Mouse (Mus musculus): ENCODE measurements around the gene Patz1. TPM values are rescaled to one million over a fixed set of nuclear protein-coding genes. Genes with fewer than 3 reads are reported as not detected.

Patz1 gene
- polyA plus RNA-seq (2014; fragmentation: Nextera tagmentation; extraction: Ambion mirVana): 47.6 and 50.4 TPM in 2 replicates

- no peaks in the 10 kb centered on the region for H3K27me3 ChIP-seq (ENCODE audit: control insufficient read depth, insufficient read depth, low read length)
- DNase-seq (ENCODE audit: low spot score) (peak; percentile 68), ATAC-seq (ENCODE audit: low FRiP score) (peak; percentile 25; the same call in 1 of the 2 replicates)
- peak within 1 kb of the TSS; percentile 85 for H3K4me3 ChIP-seq (replicated peaks; ENCODE audit: low read length)
- peak within 1 kb of the TSS; percentile 100 for H3K4me2 ChIP-seq (replicated peaks)
- no peaks in the 10 kb centered on the region for H3K9me3 ChIP-seq (ENCODE audit: control insufficient read depth, low read length)
- WGBS: under 1% methylated on average over 41 of the region's 41 CpGs
- H3K9ac ChIP-seq: peak within 1 kb of the TSS; percentile 97
- H3K36me3 ChIP-seq (replicated peaks; ENCODE audit: control insufficient read depth, insufficient read depth): peaks cover 6% of the 10 kb centered on the region
- H3K4me1 ChIP-seq (replicated peaks; ENCODE audit: control insufficient read depth, insufficient read depth, low read length): peaks cover 31% of the 10 kb centered on the region
- peak within 1 kb of the TSS; percentile 100 for H3K27ac ChIP-seq
These were observed at the start of gene Patz1 for GRCm38 (mm10) chr11:3288521-3289301. Gene Patz1 (plus strand): TSS chr11:3288874.

DNA sequence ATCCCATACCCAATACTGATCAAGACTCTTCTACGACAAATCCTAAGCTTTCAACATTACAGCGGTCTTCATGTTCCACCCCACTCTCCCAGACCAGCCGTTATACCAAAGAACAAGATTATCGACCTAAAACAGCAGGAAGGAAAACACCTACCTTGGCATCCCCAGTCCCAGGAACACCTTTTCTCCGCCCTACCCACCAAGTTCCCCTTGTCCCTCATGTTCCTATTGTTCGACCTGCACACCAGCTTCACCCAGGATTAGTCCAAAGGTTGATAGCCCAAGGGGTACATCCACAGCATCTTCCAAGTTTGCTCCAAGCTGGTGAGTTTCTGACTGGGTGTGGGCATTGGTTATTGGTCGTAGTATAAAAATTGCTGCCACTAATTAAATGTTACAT is 46.3 kb upstream of the Patz1 start:
- no peaks in the 10 kb centered on the region for H3K9me3 ChIP-seq (ENCODE audit: control insufficient read depth, low read length)
- no peak overlapping the region for H3K4me3 ChIP-seq (replicated peaks; ENCODE audit: low read length)
- no peaks in the 10 kb centered on the region for H3K27me3 ChIP-seq (ENCODE audit: control insufficient read depth, insufficient read depth, low read length)
- no peaks in the 10 kb centered on the region for H3K4me1 ChIP-seq (replicated peaks; ENCODE audit: control insufficient read depth, insufficient read depth, low read length)
- ATAC-seq (ENCODE audit: low FRiP score) (no peak), DNase-seq (ENCODE audit: low spot score) (no peak)
- peaks cover 98% of the 10 kb centered on the region for H3K36me3 ChIP-seq (replicated peaks; ENCODE audit: control insufficient read depth, insufficient read depth)
- H3K27ac ChIP-seq: no peak overlapping the region
- WGBS: 96% methylated on average over 7 of the region's 7 CpGs
- no peak overlapping the region for H3K9ac ChIP-seq
- H3K4me2 ChIP-seq (replicated peaks): no peak overlapping the region

GRCm38 (mm10) chr11:3243771-3244170 is 44.9 kb upstream of the Patz1 start:
- no peak overlapping the region for H3K4me2 ChIP-seq (replicated peaks)
- no peaks in the 10 kb centered on the region for H3K9me3 ChIP-seq (ENCODE audit: control insufficient read depth, low read length)
- peaks cover 98% of the 10 kb centered on the region for H3K36me3 ChIP-seq (replicated peaks; ENCODE audit: control insufficient read depth, insufficient read depth)
- no peak overlapping the region for H3K9ac ChIP-seq
- no peak overlapping the region for H3K27ac ChIP-seq
- no peak overlapping the region for H3K4me3 ChIP-seq (replicated peaks; ENCODE audit: low read length)
- DNase-seq (ENCODE audit: low spot score): no peak
- H3K4me1 ChIP-seq (replicated peaks; ENCODE audit: control insufficient read depth, insufficient read depth, low read length): no peaks in the 10 kb centered on the region
- no peak for ATAC-seq (ENCODE audit: low FRiP score)
- 69% methylated on average over 4 of the region's 4 CpGs for WGBS
- H3K27me3 ChIP-seq (ENCODE audit: control insufficient read depth, insufficient read depth, low read length): no peaks in the 10 kb centered on the region

- H3K4me2 ChIP-seq (replicated peaks): no peak overlapping the region
- H3K27ac ChIP-seq: no peak overlapping the region
- H3K9ac ChIP-seq: no peak overlapping the region
- no peaks in the 10 kb centered on the region for H3K9me3 ChIP-seq (ENCODE audit: control insufficient read depth, low read length)
- H3K27me3 ChIP-seq (ENCODE audit: control insufficient read depth, insufficient read depth, low read length): no peaks in the 10 kb centered on the region
- H3K4me1 ChIP-seq (replicated peaks; ENCODE audit: control insufficient read depth, insufficient read depth, low read length): no peaks in the 10 kb centered on the region
- H3K36me3 ChIP-seq (replicated peaks; ENCODE audit: control insufficient read depth, insufficient read depth): peaks cover 99% of the 10 kb centered on the region
- no peak for ATAC-seq (ENCODE audit: low FRiP score)
- 90% methylated on average over 2 of the region's 2 CpGs for WGBS
- no peak overlapping the region for H3K4me3 ChIP-seq (replicated peaks; ENCODE audit: low read length)
- no peak for DNase-seq (ENCODE audit: low spot score)
These were observed 41.3 kb upstream of the Patz1 start for GRCm38 (mm10) chr11:3247387-3247786.

- no peak overlapping the region for H3K4me2 ChIP-seq (replicated peaks)
- peaks cover 8% of the 10 kb centered on the region for H3K4me1 ChIP-seq (replicated peaks; ENCODE audit: control insufficient read depth, insufficient read depth, low read length)
- DNase-seq (ENCODE audit: low spot score): no peak
- no peaks in the 10 kb centered on the region for H3K9me3 ChIP-seq (ENCODE audit: control insufficient read depth, low read length)
- WGBS: 97% methylated on average over 1 of the region's 1 CpGs
- H3K9ac ChIP-seq: no peak overlapping the region
- no peak overlapping the region for H3K27ac ChIP-seq
- no peak overlapping the region for H3K4me3 ChIP-seq (replicated peaks; ENCODE audit: low read length)
- peaks cover 95% of the 10 kb centered on the region for H3K36me3 ChIP-seq (replicated peaks; ENCODE audit: control insufficient read depth, insufficient read depth)
- H3K27me3 ChIP-seq (ENCODE audit: control insufficient read depth, insufficient read depth, low read length): no peaks in the 10 kb centered on the region
- ATAC-seq (ENCODE audit: low FRiP score): no peak
These were observed 29.1 kb upstream of the Patz1 start for GRCm38 (mm10) chr11:3259537-3259936.

- H3K27ac ChIP-seq: peak overlapping the region; percentile 95
- no peaks in the 10 kb centered on the region for H3K9me3 ChIP-seq (ENCODE audit: control insufficient read depth, low read length)
- H3K4me3 ChIP-seq (replicated peaks; ENCODE audit: low read length): peak overlapping the region; percentile 98
- H3K36me3 ChIP-seq (replicated peaks; ENCODE audit: control insufficient read depth, insufficient read depth): peaks cover 39% of the 10 kb centered on the region
- H3K4me2 ChIP-seq (replicated peaks): peak overlapping the region; percentile 72
- under 1% methylated on average over 26 of the region's 26 CpGs for WGBS
- H3K4me1 ChIP-seq (replicated peaks; ENCODE audit: control insufficient read depth, insufficient read depth, low read length): peaks cover 18% of the 10 kb centered on the region
- H3K27me3 ChIP-seq (ENCODE audit: control insufficient read depth, insufficient read depth, low read length): no peaks in the 10 kb centered on the region
- no peak for ATAC-seq (ENCODE audit: low FRiP score)
- peak; percentile 31 for DNase-seq (ENCODE audit: low spot score)
- H3K9ac ChIP-seq: peak overlapping the region; percentile 99
These were observed 23.2 kb upstream of the Patz1 start for GRCm38 (mm10) chr11:3265291-3266078.

GRCm38 (mm10) chr11:3266079-3266685 is 22.5 kb upstream of the Patz1 start, which contains the start of gene Drg1:
Gene Drg1 (minus strand): TSS chr11:3266415.
- no peaks in the 10 kb centered on the region for H3K27me3 ChIP-seq (ENCODE audit: control insufficient read depth, insufficient read depth, low read length)
- peak within 1 kb of the TSS; percentile 98 for H3K4me3 ChIP-seq (replicated peaks; ENCODE audit: low read length)
- peak; percentile 97 for DNase-seq (ENCODE audit: low spot score)
- peak within 1 kb of the TSS; percentile 99 for H3K9ac ChIP-seq
- peak; percentile 99 for ATAC-seq (ENCODE audit: low FRiP score)
- H3K9me3 ChIP-seq (ENCODE audit: control insufficient read depth, low read length): no peaks in the 10 kb centered on the region
- peak within 1 kb of the TSS; percentile 95 for H3K27ac ChIP-seq
- H3K36me3 ChIP-seq (replicated peaks; ENCODE audit: control insufficient read depth, insufficient read depth): peaks cover 32% of the 10 kb centered on the region
- H3K4me1 ChIP-seq (replicated peaks; ENCODE audit: control insufficient read depth, insufficient read depth, low read length): peaks cover 18% of the 10 kb centered on the region
- peak within 1 kb of the TSS; percentile 72 for H3K4me2 ChIP-seq (replicated peaks)
- under 1% methylated on average over 65 of the region's 72 CpGs for WGBS

GRCm38 (mm10) chr11:3267133-3267532 is 21.5 kb upstream of the Patz1 start:
- no peak for DNase-seq (ENCODE audit: low spot score)
- H3K9me3 ChIP-seq (ENCODE audit: control insufficient read depth, low read length): no peaks in the 10 kb centered on the region
- peak overlapping the region; percentile 95 for H3K27ac ChIP-seq
- H3K36me3 ChIP-seq (replicated peaks; ENCODE audit: control insufficient read depth, insufficient read depth): peaks cover 22% of the 10 kb centered on the region
- peak overlapping the region; percentile 99 for H3K9ac ChIP-seq
- H3K4me1 ChIP-seq (replicated peaks; ENCODE audit: control insufficient read depth, insufficient read depth, low read length): peaks cover 18% of the 10 kb centered on the region
- whole genome bisulfite sequencing: 54% methylated on average over 7 of the region's 7 CpGs
- peak overlapping the region; percentile 72 for H3K4me2 ChIP-seq (replicated peaks)
- ATAC-seq (ENCODE audit: low FRiP score): no peak
- peak overlapping the region; percentile 98 for H3K4me3 ChIP-seq (replicated peaks; ENCODE audit: low read length)
- no peaks in the 10 kb centered on the region for H3K27me3 ChIP-seq (ENCODE audit: control insufficient read depth, insufficient read depth, low read length)

GRCm38 (mm10) chr11:3269241-3269640 is 19.4 kb upstream of the Patz1 start:
- ATAC-seq (ENCODE audit: low FRiP score): no peak
- no peak for DNase-seq (ENCODE audit: low spot score)
- Histone ChIP-seq H3K4me1 (replicated peaks; ENCODE audit: control insufficient read depth, insufficient read depth, low read length) (peaks cover 13% of the 10 kb centered on the region), H3K27ac (no peak overlapping the region), H3K4me2 (replicated peaks) (no peak overlapping the region), H3K27me3 (ENCODE audit: control insufficient read depth, insufficient read depth, low read length) (no peaks in the 10 kb centered on the region), H3K9me3 (ENCODE audit: control insufficient read depth, low read length) (no peaks in the 10 kb centered on the region), H3K4me3 (replicated peaks; ENCODE audit: low read length) (no peak overlapping the region), H3K36me3 (replicated peaks; ENCODE audit: control insufficient read depth, insufficient read depth) (peaks cover 2% of the 10 kb centered on the region; the same call in 1 of the 2 replicates), H3K9ac (no peak overlapping the region)
- 47% methylated on average over 4 of the region's 4 CpGs for WGBS
